Mouse (Mus musculus): Measurements from ENCODE around the gene Npw. TPM values are rescaled to one million over a fixed set of nuclear protein-coding genes. Genes with fewer than 3 reads are reported as not detected.
"Not testable (repeated sequence)": the region's sequence is repeated elsewhere in the genome, so short reads cannot be mapped to it uniquely, and the experiment has no call there.

The Npw gene
- polyA plus RNA-seq, 1 experiment from 2014 or later = not detected

DNA sequence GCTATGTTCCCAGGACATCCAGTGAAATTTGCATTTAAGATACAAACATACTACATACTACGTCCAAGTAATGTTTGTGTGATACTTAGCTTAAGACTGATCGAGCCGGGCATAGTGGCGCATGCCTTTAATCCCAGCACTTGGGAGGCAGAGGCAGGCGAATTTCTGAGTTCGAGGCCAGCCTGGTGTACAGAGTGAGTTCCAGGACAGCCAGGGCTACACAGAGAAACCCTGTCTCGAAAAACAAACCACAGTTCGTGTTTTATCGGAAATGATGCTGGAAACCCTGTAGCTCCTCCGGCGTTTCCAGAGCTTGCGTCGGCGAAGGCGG is 10.9 kb upstream of the Npw start:
- not testable (repeated sequence) for H3K36me3 ChIP-seq (ENCODE audit: control insufficient read depth, insufficient read depth, low read length); H3K27me3 ChIP-seq (replicated peaks; ENCODE audit: control insufficient read depth, insufficient read depth, low read length); DNase-seq (ENCODE audit: low spot score); H3K9me3 ChIP-seq (ENCODE audit: control insufficient read depth, low read length)
- H3K4me1 ChIP-seq (replicated peaks; ENCODE audit: control insufficient read depth, insufficient read depth, low read length) = peaks cover 26% of the 10 kb centered on the region
- peak; percentile 18 for ATAC-seq (replicated peaks; ENCODE audit: low FRiP score, low TSS enrichment, low read depth)
- H3K4me2 ChIP-seq (ENCODE audit: low read length) = peak overlapping the region; percentile 92
- peak overlapping the region; percentile 98 for H3K4me3 ChIP-seq (ENCODE audit: low read depth, low read length)
- WGBS = 9% methylated on average over 15 of the region's 15 CpGs
- peak overlapping the region; percentile 91 for H3K9ac ChIP-seq (ENCODE audit: low read length)
- H3K27ac ChIP-seq (ENCODE audit: low read depth) = peak overlapping the region; percentile 54; the same call in 1 of the 2 replicates

DNA sequence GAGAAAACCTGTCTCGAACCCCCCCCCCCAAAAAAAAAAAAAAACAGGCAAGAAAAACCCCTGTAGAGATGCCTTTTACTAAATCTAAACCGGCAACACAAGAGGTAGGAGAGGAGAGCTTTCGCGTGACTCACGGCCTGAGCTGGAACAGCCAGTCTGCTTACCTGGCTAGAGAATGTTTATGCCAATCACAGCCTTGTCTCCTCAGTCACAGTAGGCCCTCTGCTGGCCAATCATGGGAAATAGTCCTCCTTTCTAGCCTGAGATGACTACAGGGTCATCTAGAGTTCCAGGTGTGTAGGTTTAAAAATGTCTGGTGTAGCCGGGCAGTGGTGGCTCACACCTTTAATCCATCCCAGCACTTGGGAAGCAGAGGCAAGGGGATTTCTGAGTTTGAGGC is 9.2 kb upstream of the Npw start:
- Histone ChIP-seq H3K9ac (ENCODE audit: low read length) (no peak overlapping the region), H3K4me3 (ENCODE audit: low read depth, low read length) (no peak overlapping the region), H3K9me3 (ENCODE audit: control insufficient read depth, low read length) (no peaks in the 10 kb centered on the region), H3K4me2 (ENCODE audit: low read length) (no peak overlapping the region), H3K36me3 (ENCODE audit: control insufficient read depth, insufficient read depth, low read length) (no peaks in the 10 kb centered on the region), H3K27me3 (replicated peaks; ENCODE audit: control insufficient read depth, insufficient read depth, low read length) (no peaks in the 10 kb centered on the region), H3K27ac (ENCODE audit: low read depth) (no peak overlapping the region), H3K4me1 (replicated peaks; ENCODE audit: control insufficient read depth, insufficient read depth, low read length) (peaks cover 25% of the 10 kb centered on the region)
- WGBS = 25% methylated on average over 6 of the region's 6 CpGs
- peak; percentile 63 for DNase-seq (ENCODE audit: low spot score)
- 0 out of 2 replicates have a peak, but pooled peaks have one; percentile 3 for ATAC-seq (replicated peaks; ENCODE audit: low FRiP score, low TSS enrichment, low read depth)

DNA sequence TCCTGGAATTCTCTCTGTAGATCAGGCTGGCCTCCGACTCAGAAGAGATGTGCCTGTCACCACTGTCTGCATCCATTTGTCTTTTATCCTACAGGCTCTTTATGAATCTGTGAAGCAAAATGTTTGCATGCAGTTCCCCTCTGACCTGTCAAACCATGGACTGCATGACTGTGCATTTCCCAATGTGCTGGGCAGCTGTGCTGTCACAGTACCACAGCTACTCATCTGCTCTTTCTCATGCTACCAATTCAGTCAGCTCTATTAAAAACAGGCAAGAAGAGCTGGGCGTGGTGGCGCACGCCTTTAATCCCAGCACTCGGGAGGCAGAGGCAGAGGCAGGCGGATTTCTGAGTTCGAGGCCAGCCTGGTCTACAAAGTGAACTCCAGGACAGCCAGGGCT is 8.8 kb upstream of the Npw start:
- not testable (repeated sequence) for H3K36me3 ChIP-seq (ENCODE audit: control insufficient read depth, insufficient read depth, low read length); H3K9ac ChIP-seq (ENCODE audit: low read length); ATAC-seq (replicated peaks; ENCODE audit: low FRiP score, low TSS enrichment, low read depth); H3K4me2 ChIP-seq (ENCODE audit: low read length); H3K4me3 ChIP-seq (ENCODE audit: low read depth, low read length); H3K27ac ChIP-seq (ENCODE audit: low read depth); H3K9me3 ChIP-seq (ENCODE audit: control insufficient read depth, low read length); DNase-seq (ENCODE audit: low spot score); H3K27me3 ChIP-seq (replicated peaks; ENCODE audit: control insufficient read depth, insufficient read depth, low read length)
- WGBS = 65% methylated on average over 7 of the region's 7 CpGs
- peaks cover 21% of the 10 kb centered on the region for H3K4me1 ChIP-seq (replicated peaks; ENCODE audit: control insufficient read depth, insufficient read depth, low read length)

- Histone ChIP-seq H3K4me1 (replicated peaks; ENCODE audit: control insufficient read depth, insufficient read depth, low read length) (peaks cover 12% of the 10 kb centered on the region; the same call in 1 of the 2 replicates), H3K9me3 (ENCODE audit: control insufficient read depth, low read length) (no peaks in the 10 kb centered on the region), H3K27ac (ENCODE audit: low read depth) (no peak overlapping the region), H3K27me3 (replicated peaks; ENCODE audit: control insufficient read depth, insufficient read depth, low read length) (peaks cover 34% of the 10 kb centered on the region), H3K36me3 (ENCODE audit: control insufficient read depth, insufficient read depth, low read length) (no peaks in the 10 kb centered on the region), H3K4me2 (ENCODE audit: low read length) (no peak overlapping the region), H3K9ac (ENCODE audit: low read length) (no peak overlapping the region), H3K4me3 (ENCODE audit: low read depth, low read length) (no peak overlapping the region)
- 63% methylated on average over 4 of the region's 4 CpGs for WGBS
- DNase-seq (ENCODE audit: low spot score) (no peak), ATAC-seq (replicated peaks; ENCODE audit: low FRiP score, low TSS enrichment, low read depth) (no peak)
These were observed 3.3 kb downstream of the Npw start for GRCm38 (mm10) chr17:24654969-24655368.

DNA sequence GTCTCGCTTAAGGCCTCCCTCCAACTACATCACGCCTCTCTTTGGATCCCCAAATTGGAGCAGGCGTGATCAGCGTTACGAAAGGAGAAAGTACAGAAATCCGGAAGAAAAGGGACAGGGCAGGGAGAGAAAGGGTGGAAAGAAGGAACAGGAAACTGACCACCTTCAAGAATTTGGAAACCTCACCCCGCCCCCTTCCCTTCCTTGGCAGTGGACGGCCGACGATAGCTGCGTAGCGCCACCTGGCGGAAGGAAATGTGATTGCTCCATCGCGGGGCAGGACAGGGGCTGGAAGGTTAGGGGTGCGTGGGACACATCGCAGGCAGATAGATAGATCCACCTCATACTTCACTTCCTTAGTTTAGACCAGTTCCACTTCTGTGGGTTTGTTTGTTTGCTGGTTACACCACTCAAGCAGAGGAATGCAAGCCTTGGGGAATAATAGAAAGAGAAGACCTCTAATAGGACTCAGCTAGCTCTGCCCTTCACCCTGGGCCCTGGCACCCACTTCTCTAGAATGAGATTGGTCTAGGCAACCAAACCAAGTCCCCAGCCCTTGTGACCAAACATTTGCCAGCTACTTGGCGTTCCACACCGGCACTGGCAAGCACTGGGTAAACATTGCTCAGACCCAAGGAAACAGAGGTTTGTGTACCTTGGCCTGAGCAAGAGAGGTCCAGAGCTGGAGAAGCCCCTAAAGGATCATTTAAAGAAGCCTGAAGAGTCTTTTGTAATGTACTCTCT is 4.1 kb downstream of the Npw start:
- Histone ChIP-seq H3K9ac (ENCODE audit: low read length) (peak overlapping the region; percentile 20; the same call in 1 of the 2 replicates), H3K4me3 (ENCODE audit: low read depth, low read length) (peak overlapping the region; percentile 31), H3K36me3 (ENCODE audit: control insufficient read depth, insufficient read depth, low read length) (no peaks in the 10 kb centered on the region), H3K4me2 (ENCODE audit: low read length) (peak overlapping the region; percentile 56), H3K9me3 (ENCODE audit: control insufficient read depth, low read length) (no peaks in the 10 kb centered on the region), H3K27ac (ENCODE audit: low read depth) (no peak overlapping the region), H3K27me3 (replicated peaks; ENCODE audit: control insufficient read depth, insufficient read depth, low read length) (peaks cover 27% of the 10 kb centered on the region), H3K4me1 (replicated peaks; ENCODE audit: control insufficient read depth, insufficient read depth, low read length) (peaks cover 12% of the 10 kb centered on the region; the same call in 1 of the 2 replicates)
- peak; percentile 96 for DNase-seq (ENCODE audit: low spot score)
- 3% methylated on average over 19 of the region's 19 CpGs for WGBS
- 0 out of 2 replicates have a peak, but pooled peaks have one; percentile 20 for ATAC-seq (replicated peaks; ENCODE audit: low FRiP score, low TSS enrichment, low read depth)

DNA sequence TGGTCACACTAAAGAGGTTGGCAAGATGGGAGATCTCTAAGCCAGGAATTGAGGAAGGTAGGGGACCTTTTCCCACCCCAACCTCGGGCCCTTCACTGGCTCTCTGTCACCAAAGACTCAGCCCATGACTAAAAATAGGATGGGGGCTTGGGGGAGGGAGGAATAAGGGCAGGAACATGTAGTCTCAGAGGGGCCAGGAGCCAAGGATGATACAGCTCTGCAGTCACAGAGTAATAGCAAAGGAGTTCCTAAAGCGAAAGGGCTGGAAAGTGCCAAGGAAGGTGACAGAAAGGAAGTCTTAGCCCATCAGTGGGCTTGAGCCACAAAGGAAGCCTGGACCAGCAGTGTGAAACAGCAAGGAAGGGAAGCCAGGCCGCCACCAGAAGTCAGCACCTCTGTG is 6.4 kb downstream of the Npw start:
- no peaks in the 10 kb centered on the region for H3K9me3 ChIP-seq (ENCODE audit: control insufficient read depth, low read length)
- H3K36me3 ChIP-seq (ENCODE audit: control insufficient read depth, insufficient read depth, low read length) = no peaks in the 10 kb centered on the region
- DNase-seq (ENCODE audit: low spot score) (no peak), ATAC-seq (replicated peaks; ENCODE audit: low FRiP score, low TSS enrichment, low read depth) (no peak)
- H3K27me3 ChIP-seq (replicated peaks; ENCODE audit: control insufficient read depth, insufficient read depth, low read length) = peaks cover 4% of the 10 kb centered on the region; the same call in 1 of the 2 replicates
- H3K27ac ChIP-seq (ENCODE audit: low read depth) = no peak overlapping the region
- 71% methylated on average over 3 of the region's 3 CpGs for WGBS
- no peak overlapping the region for H3K4me3 ChIP-seq (ENCODE audit: low read depth, low read length)
- H3K9ac ChIP-seq (ENCODE audit: low read length) = no peak overlapping the region
- no peak overlapping the region for H3K4me2 ChIP-seq (ENCODE audit: low read length)
- peaks cover 3% of the 10 kb centered on the region for H3K4me1 ChIP-seq (replicated peaks; ENCODE audit: control insufficient read depth, insufficient read depth, low read length)

- ATAC-seq (replicated peaks; ENCODE audit: low FRiP score, low TSS enrichment, low read depth) (no peak), DNase-seq (ENCODE audit: low spot score) (no peak)
- Histone ChIP-seq H3K4me2 (ENCODE audit: low read length) (peak overlapping the region; percentile 97; the same call in 1 of the 2 replicates), H3K4me3 (ENCODE audit: low read depth, low read length) (0 out of 2 replicates have a peak overlapping the region, but pooled peaks have one; percentile 79), H3K36me3 (ENCODE audit: control insufficient read depth, insufficient read depth, low read length) (no peaks in the 10 kb centered on the region), H3K4me1 (replicated peaks; ENCODE audit: control insufficient read depth, insufficient read depth, low read length) (peaks cover 3% of the 10 kb centered on the region), H3K27ac (ENCODE audit: low read depth) (no peak overlapping the region), H3K27me3 (replicated peaks; ENCODE audit: control insufficient read depth, insufficient read depth, low read length) (0 out of 2 replicates have a peak, but pooled peaks cover 3% of the 10 kb centered on the region), H3K9ac (ENCODE audit: low read length) (no peak overlapping the region; the same call in 1 of the 2 replicates), H3K9me3 (ENCODE audit: control insufficient read depth, low read length) (no peaks in the 10 kb centered on the region)
- 72% methylated on average over 4 of the region's 4 CpGs for WGBS
These were observed 7.5 kb downstream of the Npw start for GRCm38 (mm10) chr17:24650766-24651165.

GRCm38 (mm10) chr17:24650070-24650616 is 8.1 kb downstream of the Npw start, which contains the start of gene Slc9a3r2:
Slc9a3r2 (minus strand) TSS chr17:24650327.
- no peaks in the 10 kb centered on the region for H3K36me3 ChIP-seq (ENCODE audit: control insufficient read depth, insufficient read depth, low read length)
- peak within 1 kb of the TSS; percentile 75 for H3K9ac ChIP-seq (ENCODE audit: low read length)
- 0 out of 2 replicates have a peak, but pooled peaks cover 3% of the 10 kb centered on the region for H3K27me3 ChIP-seq (replicated peaks; ENCODE audit: control insufficient read depth, insufficient read depth, low read length)
- DNase-seq (ENCODE audit: low spot score) (peak; percentile 76), ATAC-seq (replicated peaks; ENCODE audit: low FRiP score, low TSS enrichment, low read depth) (peak; percentile 64)
- peaks cover 7% of the 10 kb centered on the region for H3K4me1 ChIP-seq (replicated peaks; ENCODE audit: control insufficient read depth, insufficient read depth, low read length)
- peak within 1 kb of the TSS; percentile 97 for H3K4me2 ChIP-seq (ENCODE audit: low read length)
- H3K4me3 ChIP-seq (ENCODE audit: low read depth, low read length) = peak within 1 kb of the TSS; percentile 79
- under 1% methylated on average over 32 of the region's 41 CpGs for WGBS
- no peak within 1 kb of the TSS for H3K27ac ChIP-seq (ENCODE audit: low read depth)
- no peaks in the 10 kb centered on the region for H3K9me3 ChIP-seq (ENCODE audit: control insufficient read depth, low read length)

All from intestine, embryonic 14.5 days (tissue).